Mouse (Mus musculus) kidney, postnatal 25 days (tissue): Measurements from ENCODE around the gene Lcp2.
"Not testable (repeated sequence)": the region's sequence is repeated elsewhere in the genome, so short reads cannot be mapped to it uniquely, and the experiment has no call there.

Experiments
- DNase-seq, 2 experiments: peaks; one replicate each; pipeline ENCODE4 v3.0.0; 2021; ENCODE audit warnings: mixed read lengths in 2 of 2

Lcp2 gene

GRCm38 (mm10) chr11:34098422-34098821 lies 51.7 kb downstream of the Lcp2 start, which contains the start of gene 4930469K13Rik:
TSS of gene 4930469K13Rik (minus strand) at chr11:34098554.
- no peak for DNase-seq

DNA sequence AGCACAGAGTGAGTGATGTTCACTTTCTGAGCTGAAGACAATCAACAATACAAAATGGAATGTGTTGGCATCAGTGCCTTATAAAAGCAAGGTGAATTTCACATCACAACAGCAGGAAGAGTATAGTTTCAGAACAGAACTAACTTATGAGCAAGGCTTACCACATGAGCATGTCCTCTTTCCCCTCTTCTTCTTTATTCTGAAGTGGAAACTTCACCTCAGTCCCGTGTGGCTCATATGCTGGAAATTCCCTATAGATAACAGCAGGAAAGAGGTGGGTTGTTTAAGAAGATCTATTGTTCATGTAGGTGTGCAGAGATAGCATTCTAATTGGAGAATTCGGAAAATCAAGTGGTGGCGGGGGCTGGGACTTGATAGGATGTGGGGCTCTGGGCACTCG lies 55.1 kb downstream of the Lcp2 start:
- no peak for DNase-seq

GRCm38 (mm10) chr11:34104919-34105318 lies 58.2 kb downstream of the Lcp2 start:
- DNase-seq = no peak

DNA sequence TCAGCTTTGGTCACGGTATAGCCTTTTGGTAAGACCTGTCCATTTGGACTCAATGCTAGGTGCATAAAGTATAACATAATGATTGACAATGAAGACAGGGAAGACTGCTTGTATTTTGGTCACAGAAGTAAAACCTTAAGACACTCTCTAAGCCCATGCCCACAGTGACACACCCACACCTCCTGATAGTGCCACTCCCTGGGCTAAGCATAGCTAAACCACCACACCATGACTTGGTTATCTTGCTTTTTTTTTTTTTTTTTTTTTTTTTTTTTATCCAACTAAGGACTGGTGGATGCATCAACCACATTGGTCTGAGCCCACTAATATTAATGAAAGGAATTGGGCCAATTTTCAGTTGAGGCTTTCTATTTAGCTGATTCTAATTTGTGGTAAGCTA lies 62.5 kb downstream of the Lcp2 start:
- DNase-seq = no peak

DNA sequence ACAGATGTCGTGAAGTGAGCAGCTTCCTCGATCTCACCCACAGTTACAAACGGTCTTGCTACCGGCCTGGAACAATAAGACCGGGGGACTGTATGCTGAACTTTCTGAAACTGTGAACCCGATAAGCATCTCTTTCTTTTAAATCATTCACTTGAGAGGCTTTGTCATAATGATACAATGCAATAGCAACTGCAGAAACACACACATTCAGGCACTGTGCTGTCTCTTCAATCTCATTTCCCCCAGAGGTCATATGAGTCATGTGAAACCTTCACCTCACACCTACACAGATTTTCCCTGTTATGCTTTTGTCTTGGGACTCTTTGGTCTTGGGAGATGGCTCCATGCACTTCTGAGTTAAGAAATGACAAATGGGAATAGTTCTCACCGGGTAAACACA lies 65.2 kb downstream of the Lcp2 start:
- DNase-seq = no peak

GRCm38 (mm10) chr11:34112781-34113380 lies 66.2 kb downstream of the Lcp2 start:
- DNase-seq = no peak

- no peak for DNase-seq
Measured at GRCm38 (mm10) chr11:34113760-34114159, 67.0 kb downstream of the Lcp2 start.

DNA sequence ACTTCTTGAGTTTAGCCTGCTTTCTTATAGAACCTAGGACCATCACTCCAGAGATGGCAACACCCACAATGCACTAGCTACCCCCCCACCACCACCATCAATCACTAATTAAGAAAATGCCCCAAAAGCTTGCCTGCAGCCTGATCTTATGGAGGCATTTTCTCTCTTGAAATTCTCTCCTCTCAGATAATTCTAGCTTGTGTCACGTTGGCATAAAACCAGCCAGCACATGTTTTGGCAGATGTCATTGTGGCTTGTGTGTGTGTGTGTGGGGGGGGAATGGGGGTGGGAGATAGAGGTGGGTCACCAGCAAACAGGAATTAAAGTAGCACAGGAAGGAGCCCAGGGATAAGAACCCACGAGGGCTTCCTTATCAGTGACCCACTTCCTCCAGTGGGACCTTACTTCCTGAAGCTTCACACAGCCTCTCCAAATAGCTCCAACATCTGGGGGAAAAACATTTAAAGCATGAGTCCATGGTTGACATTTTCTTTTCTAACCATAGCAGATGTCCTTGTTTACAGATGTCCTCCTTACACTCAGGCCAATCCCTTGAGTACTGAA lies 69.9 kb downstream of the Lcp2 start:
- no peak for DNase-seq

DNA sequence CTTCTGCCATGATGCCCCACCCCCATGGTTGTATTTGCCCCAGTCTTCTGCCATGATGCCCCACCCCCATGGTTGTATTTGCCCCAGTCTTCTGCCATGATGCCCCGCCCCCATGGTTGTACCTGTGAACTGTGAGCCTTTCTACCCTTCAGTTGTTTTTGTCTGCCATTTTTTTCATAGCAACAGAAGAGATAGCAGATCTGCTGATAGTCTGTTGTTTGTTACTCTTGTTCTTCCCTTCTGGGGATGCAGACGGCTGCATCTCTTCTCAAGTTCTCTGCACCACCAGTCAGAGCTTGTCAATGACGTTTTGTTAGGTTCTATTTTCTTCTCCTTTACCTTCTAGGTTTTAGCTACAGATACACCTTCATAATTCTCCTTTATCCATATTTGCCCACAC lies 70.9 kb downstream of the Lcp2 start:
- DNase-seq = no peak

DNA sequence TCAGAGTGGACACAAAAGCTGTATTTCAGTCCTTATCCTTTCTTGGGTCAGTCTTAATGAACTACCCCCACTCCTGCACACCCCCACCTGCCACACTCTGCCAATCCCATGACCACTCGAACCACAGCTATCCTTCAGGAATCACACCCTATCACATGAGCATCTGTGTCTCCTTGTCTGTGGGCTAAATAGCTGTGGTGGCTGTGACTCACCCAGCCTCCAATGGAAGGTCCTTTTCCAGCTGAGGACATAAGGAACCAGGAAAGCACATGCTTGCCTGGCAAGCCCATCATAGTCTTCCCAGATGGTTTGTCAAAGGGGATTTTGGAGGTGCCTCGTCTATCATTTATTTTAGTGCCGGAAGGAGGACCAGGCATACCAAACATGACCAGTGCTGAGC lies 71.6 kb downstream of the Lcp2 start:
- no peak for DNase-seq

GRCm38 (mm10) chr11:34123147-34123546 lies 76.4 kb downstream of the Lcp2 start:
- DNase-seq = peak in 1 of 2 experiments; percentile 40

DNA sequence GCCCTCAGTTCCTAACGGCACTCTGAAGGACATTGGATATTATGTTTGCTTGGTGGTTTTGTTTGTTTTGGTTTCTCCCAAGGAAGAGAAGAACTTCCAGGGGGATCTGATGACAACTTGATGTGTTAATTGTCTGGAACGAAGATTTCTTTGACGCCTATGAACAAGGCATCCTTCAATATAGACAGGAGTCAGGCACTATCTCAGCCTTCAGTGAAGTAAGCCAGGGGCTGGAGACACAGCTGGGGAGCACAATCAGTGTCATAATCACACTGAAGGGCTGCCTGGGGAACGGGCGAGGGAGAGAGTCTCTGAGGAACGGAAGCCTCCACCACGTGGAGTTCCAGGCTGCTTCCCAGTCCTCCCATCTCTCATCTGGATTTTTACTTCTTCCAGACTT lies 78.1 kb downstream of the Lcp2 start:
- DNase-seq = no peak

- not testable (repeated sequence) for DNase-seq
Measured at GRCm38 (mm10) chr11:34125727-34126126, 79.0 kb downstream of the Lcp2 start.

DNA sequence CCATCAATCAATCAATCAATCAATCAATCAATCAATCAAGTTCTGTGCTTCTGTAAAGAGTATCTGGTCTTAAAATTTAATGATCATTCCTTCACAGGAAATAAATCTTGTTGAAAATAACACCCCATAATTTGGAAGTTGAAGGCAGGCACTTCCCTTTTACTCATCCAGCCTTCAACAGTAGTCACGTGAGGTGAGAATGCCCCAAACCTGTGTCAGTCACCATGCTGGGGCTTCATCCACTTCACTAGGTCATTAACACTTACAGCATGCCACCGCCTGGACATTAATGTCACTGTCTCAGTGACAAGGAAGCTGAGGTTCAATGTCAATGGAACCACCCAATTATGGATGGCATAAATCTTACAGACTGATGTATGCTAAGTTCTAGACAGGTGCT lies 81.7 kb downstream of the Lcp2 start:
- no peak for DNase-seq

- no peak for DNase-seq
Measured at GRCm38 (mm10) chr11:34139296-34139695, 92.6 kb downstream of the Lcp2 start.
